Mouse (Mus musculus): ENCODE results near the gene Tmem52. TPM values are rescaled to one million over a fixed set of nuclear protein-coding genes. Genes with fewer than 3 reads are reported as not detected.
"Not testable (repeated sequence)": the region's sequence is repeated elsewhere in the genome, so short reads cannot be mapped to it uniquely, and the experiment has no call there.

The Tmem52 gene
- total RNA-seq, 1 experiment from 2014 or later = not detected

DNA sequence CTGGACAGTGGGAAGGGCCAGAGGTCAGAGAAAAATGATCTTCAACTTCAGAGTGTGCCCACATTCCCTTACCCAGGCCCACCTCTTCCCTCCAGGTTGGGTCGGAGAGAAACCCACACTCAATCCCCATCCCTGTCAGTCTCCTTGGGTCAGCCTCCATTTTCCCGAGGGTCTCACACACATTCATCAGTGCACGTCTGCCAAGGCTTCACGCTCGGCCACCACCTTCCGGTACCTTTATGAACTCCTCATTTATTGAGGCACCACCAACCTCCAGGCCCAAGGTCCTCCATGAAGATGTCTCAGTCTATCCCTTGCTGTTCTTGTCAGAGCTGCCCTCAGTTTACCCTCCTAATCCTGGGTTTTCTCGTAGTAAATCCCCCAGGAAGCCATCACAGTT lies 2.1 kb downstream of the Tmem52 start:
- ATAC-seq (replicated peaks; ENCODE audit: low read depth, poor library complexity, severe bottlenecking) = no peak

DNA sequence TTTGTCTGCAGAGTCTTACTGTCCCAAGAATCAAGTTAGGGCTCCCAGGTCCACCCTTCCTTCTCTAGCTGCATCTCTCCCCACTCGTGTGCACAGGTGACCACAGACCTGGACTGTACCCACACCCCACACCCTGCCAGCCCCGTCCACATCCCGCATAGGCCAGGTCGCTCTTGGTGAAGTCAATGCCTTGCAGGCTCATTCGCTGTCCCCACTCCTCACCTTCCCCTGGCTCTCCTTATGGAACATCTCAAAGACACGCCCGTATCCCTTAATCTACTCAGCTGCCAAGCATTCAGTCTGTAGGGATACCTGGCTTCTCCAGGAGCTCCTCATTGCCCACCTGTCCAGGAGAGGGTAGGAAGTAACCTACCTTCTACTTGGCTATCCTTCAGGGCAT lies 2.5 kb downstream of the Tmem52 start:
- ATAC-seq (replicated peaks; ENCODE audit: low read depth, poor library complexity, severe bottlenecking) = no peak

DNA sequence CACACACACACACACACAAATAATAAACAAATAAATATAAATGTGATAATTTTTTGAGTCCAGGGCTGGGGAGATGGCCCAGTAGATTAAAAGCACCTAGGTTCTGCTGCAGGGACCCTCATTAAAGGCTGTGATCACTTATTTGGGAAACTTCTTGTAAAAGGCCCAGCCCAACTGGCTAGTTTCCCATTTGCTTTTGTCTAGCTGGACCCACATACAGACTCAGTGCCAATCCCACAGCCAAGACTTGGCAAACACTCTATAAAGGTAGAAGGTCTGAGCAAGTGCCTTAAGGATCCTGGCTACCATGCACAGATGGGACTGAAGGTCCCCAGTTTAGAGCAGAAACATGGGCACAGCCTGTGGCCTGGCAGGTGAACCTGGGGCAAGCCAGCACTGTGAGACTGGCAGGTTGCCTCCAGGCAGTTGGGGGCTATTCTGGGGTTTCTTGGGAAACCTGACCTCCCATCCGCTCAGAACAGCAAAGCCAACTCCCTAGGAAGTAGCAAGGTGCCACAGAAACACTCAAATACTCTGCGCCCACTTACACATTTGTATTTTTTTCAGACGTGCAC lies 3.9 kb downstream of the Tmem52 start:
- no peak for ATAC-seq (replicated peaks; ENCODE audit: low read depth, poor library complexity, severe bottlenecking)

GRCm38 (mm10) chr4:155473319-155473718 lies 4.4 kb downstream of the Tmem52 start:
- ATAC-seq (replicated peaks; ENCODE audit: low read depth, poor library complexity, severe bottlenecking) = no peak

GRCm38 (mm10) chr4:155473796-155474195 lies 4.9 kb downstream of the Tmem52 start:
- not testable (repeated sequence) for ATAC-seq (replicated peaks; ENCODE audit: low read depth, poor library complexity, severe bottlenecking)

- ATAC-seq (replicated peaks; ENCODE audit: low read depth, poor library complexity, severe bottlenecking) = peak; percentile 94
Measured at GRCm38 (mm10) chr4:155481381-155482124, 12.6 kb downstream of the Tmem52 start.

- no peak for ATAC-seq (replicated peaks; ENCODE audit: low read depth, poor library complexity, severe bottlenecking)
Measured at GRCm38 (mm10) chr4:155482125-155482480, 13.2 kb downstream of the Tmem52 start.

DNA sequence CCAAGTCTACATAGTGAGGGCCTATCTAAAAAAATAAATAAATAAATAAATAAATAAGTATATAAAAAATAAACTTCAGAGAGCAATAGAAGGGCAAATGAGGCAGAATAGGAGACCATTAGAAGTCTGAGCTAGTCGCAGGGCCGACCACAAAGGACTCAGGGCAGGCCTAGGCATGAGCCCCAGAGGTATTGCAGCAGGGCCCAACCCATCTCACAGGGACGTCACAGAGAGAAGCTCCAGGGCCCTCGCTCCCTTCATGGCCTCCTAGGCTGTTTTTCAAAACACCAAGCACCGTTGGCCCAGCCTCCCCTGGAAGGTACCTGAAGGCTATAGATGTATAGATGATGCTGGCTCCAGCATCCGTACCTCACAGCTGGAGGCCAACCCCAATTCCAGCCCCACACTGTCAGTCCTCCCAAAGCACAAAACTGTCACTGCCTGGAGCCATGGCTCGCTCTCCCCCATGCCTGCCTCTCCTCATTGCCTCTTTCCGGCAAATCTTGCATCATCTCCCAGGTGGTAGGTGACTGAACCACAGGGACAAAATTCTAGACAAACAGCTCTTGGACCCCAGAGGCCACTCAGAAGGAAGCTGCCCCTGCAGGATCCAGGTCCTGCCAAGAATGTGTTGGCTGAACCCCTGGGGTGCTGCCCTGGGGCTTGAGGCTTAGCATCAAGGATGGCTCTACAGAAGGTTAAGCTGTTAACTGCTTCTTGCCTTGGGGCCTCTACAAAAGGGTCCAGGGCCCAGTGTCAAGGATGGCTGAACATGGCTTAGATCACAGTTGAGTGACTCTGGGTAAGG lies 14.0 kb downstream of the Tmem52 start:
- no peak for ATAC-seq (replicated peaks; ENCODE audit: low read depth, poor library complexity, severe bottlenecking)

DNA sequence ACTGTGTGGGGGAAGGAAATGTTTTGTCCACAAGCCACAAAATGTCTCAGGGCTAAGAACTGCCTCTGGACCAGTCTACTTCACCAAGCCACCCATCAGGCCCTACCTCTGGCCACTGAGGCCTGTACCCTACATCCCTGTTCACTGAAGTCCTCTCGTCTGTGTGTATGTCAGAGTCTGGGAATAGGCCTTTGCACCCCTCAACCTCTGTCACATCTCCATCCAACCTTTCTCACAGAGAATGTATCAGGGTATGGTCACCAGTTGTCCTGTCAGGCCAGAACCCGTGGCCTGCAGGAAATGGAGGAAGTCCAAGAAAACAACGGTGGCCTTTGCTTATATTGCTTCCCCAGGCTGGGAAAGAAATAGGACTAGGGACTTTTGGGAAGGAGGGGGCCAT lies 16.6 kb downstream of the Tmem52 start:
- ATAC-seq (replicated peaks; ENCODE audit: low read depth, poor library complexity, severe bottlenecking) = no peak

- peak; percentile 57 for ATAC-seq (replicated peaks; ENCODE audit: low read depth, poor library complexity, severe bottlenecking)
Measured at GRCm38 (mm10) chr4:155487746-155488145, 18.8 kb downstream of the Tmem52 start.

- ATAC-seq (replicated peaks; ENCODE audit: low read depth, poor library complexity, severe bottlenecking) = 0 out of 2 replicates have a peak, but pooled peaks have one; percentile 12
Measured at GRCm38 (mm10) chr4:155488232-155489025, 19.5 kb downstream of the Tmem52 start.

GRCm38 (mm10) chr4:155489101-155489970 lies 20.4 kb downstream of the Tmem52 start:
- no peak for ATAC-seq (replicated peaks; ENCODE audit: low read depth, poor library complexity, severe bottlenecking)

GRCm38 (mm10) chr4:155490456-155490855 lies 21.5 kb downstream of the Tmem52 start:
- ATAC-seq (replicated peaks; ENCODE audit: low read depth, poor library complexity, severe bottlenecking) = no peak

DNA sequence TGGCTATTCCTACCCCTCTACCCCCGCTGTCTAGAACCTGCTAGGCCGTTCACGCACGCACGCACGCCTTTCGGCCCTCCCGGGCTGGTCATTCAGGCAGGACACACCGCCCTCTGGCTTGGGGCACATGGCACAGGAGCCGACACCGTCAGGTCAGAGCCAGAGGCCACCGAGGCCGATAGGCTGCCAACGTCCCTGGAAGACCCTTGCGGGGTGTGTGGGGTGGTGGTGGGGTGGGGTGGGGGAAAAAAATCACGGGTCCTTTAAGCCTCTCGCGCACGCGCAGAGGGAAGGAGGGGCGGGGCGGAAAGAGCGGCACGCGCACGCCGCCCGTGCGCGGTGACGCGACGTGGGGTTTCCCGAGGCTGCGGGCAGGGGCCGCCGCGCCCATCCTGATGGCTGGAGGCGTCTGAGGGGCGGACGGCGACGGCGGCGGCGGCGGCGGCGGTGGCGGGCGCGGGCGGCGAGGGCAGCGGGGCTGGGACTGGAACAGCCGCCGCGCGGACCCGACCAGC lies 22.1 kb downstream of the Tmem52 start, which contains the start of gene Gnb1:
Gene Gnb1, plus strand, starts transcription at position 372 of the 515 bp plus-strand sequence.
- ATAC-seq (replicated peaks; ENCODE audit: low read depth, poor library complexity, severe bottlenecking) = peak; percentile 57

DNA sequence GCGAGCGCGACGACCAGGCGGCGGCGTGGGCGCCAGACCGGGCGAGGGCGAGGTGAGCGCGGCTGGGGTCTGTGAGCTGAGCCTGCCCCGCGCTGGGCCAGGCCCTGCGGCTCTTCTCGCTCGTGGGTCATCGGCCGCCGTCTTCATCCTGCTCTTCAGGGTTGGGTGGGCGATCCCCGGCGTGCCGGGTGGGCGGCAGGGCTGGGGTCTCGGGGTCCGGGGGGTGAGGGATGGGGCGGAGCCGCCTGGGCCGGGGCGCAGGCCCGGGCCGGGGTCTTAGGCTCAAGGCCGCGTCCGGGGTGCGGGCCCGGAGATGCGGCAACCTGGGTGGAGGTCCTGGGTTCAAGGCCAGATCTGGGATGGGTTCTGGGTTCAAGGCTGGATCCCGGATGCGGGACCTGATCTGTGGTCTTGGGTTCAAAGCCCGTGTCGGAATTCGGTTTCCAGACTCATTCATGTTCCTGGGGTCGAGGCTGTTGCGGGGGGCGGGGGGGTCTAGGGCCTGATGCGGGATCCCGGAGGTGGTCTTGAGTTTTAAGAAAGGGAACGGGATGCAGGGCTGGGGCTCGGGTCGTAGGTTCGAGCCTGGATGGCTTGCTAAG lies 22.7 kb downstream of the Tmem52 start:
- no peak for ATAC-seq (replicated peaks; ENCODE audit: low read depth, poor library complexity, severe bottlenecking)

GRCm38 (mm10) chr4:155492131-155492633 lies 23.3 kb downstream of the Tmem52 start:
- peak; percentile 18 for ATAC-seq (replicated peaks; ENCODE audit: low read depth, poor library complexity, severe bottlenecking)

- no peak for ATAC-seq (replicated peaks; ENCODE audit: low read depth, poor library complexity, severe bottlenecking)
Measured at GRCm38 (mm10) chr4:155494891-155495290, 26.0 kb downstream of the Tmem52 start.

GRCm38 (mm10) chr4:155497963-155498362 lies 29.0 kb downstream of the Tmem52 start:
- ATAC-seq (replicated peaks; ENCODE audit: low read depth, poor library complexity, severe bottlenecking) = no peak

Measured in common myeloid progenitor, adult 5-6 weeks (primary cell).